Mouse (Mus musculus) retina, postnatal 1 day (tissue): Measurements from ENCODE around the gene Fads2.
"Not testable (repeated sequence)": the region's sequence is repeated elsewhere in the genome, so short reads cannot be mapped to it uniquely, and the experiment has no call there.

Experiments used
- DNase-seq: peaks from one replicate; pipeline ENCODE4 v3.0.0-alpha.2; 2012

Gene Fads2

DNA sequence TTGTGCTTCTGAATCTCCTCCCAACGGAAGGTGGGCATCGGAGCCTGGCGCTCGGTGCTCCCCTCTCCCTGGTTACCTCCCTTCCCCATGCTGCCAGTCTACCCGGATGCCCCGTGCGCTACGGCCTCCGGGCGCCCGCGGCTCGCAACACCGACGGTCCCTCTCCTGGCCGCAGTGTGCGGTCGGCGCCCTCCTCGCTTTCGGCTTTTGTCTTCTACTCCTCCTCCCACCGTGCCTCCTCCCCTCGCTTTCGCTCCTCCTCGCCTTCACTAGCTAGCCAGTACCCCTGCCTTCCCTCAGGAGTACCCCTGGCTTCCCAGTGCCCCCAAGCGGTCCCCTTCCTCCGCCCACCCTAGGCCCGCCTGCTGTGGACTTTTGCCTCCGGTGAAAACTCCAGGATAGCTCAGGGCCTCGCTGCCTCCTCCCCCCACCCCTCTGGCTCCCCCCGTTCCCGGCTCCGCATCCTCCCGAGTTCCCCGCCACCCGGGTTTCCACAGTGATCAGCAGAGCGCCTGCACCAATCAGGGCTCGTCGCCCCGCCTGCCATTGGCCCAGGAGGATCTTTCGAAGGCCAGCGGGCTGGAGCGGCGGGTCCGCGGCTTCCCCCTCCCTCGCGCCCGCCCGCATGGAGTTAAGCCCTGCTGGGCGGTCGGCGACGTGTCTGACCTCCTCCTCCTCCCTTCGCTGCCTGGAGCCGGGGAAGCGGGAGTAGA, at the start of gene Fads2:
Fads2 (minus strand) TSS at position 406 of the 713 bp plus-strand sequence.
- peak; percentile 99 for DNase-seq

DNA sequence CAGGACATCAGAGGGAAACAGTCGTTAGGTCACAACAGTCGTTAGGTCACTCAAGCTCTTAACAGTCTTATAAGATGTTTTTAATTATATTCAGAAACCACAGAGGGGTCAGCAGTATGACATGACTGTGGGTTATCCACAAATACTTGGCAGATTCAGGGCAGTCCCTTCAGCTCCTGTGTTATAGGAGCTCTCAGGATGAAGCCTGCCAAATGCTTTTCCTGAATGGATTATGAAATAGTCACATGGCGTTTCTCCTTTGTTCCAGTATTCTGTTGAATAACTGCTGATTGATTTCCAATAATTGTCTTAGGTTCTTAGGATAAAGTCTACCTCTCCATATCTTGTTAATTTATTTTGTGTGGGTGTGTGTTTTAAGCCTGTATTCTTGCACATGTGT, 47.6 kb upstream of the Fads2 start:
- no peak for DNase-seq

DNA sequence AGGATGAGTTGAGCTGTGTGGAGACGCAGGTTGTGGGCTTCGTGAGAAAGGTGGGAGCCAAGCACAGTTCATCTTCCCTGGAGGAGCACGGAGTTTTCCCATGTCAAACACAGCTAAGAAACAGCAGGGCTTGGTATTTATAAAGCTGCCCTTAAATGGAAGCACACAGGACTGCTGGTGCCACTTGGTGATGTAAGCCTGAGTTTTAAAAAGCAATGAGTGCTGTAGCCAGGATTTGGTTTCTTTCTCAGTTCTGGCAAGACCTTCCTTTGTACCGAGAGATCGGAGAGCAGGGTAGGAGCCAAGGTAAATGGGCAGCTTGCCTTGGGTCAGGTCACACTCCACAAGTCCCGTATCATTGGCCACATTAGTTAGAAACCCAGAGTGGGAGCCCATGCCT, 47.0 kb upstream of the Fads2 start:
- no peak for DNase-seq

DNA sequence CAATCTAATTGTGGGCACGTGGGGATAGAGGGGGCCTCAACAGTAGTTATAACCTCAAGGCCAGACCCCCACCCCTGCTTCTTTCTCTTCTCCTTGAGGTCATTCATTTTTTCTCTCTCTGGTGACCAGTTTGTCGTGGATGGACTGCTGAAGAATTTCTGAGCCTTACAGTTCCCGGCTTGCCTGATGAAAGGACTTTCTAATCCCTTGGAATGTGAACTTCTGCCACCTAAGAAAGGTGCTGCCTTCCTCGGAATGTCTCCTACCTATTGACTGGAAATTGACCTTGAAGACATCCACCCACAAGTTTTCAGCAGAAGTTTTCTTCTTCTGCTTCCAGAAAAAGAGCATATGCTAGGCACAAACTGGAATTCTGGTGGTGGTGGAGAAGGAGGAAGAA, 42.9 kb upstream of the Fads2 start:
- no peak for DNase-seq

DNA sequence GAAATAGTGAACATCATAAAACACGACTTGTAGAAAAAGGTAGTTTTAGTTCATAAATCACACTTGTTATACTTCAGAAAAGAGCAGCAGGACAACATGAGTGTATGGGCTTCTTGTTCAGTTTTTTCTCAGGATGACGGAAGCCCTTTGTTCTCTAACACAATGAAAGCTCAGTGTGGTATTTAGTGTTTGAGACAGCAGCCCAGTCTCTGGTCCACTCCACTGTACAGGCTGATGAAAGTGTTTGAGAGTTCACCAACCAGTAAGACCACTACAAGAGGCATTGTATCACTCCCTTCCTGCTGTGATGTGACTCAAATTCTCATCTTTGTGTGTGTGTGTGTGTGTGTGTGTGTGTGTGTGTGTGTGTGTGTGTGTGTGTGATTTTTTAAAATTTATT, 42.1 kb upstream of the Fads2 start:
- DNase-seq = peak; percentile 86

DNA sequence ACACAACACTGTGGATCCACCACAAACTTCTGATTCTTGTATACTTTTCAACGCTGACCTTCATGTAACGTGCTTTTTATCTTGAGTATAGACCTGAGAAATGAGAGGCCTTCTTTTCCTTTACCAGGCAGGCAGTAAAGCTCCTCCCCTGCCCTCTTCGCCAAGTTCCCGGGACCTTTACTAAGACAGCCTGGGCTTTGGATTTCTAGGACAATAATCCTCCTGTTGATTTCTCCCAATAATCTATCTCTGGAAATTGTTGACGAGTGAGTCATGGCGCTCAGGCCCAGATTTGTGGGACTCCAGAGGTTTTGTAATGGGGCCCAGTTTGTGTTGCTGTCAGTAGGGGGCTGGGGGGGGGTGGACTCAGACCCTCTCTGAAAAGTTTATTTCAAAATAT, 38.2 kb upstream of the Fads2 start:
- DNase-seq = no peak

DNA sequence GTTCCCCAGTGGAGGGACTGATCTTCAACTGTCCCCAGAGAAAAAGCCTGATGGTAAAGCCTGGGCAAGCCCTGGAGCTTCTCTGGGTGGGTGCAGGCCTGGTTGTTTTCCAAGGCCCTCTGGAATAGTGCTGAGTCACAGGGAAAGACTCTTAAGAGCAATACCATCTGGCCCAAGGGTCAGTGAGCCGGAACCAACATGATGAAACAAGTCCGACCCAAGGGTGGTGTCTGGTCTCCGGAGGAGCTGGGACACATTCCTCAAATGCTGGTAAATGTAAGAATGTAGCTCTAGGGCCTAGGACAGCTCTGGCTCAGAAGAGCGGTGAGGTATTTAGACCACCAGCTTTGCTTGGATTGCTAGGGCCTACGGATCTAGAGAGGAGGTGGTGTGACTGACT, 35.9 kb upstream of the Fads2 start:
- no peak for DNase-seq

DNA sequence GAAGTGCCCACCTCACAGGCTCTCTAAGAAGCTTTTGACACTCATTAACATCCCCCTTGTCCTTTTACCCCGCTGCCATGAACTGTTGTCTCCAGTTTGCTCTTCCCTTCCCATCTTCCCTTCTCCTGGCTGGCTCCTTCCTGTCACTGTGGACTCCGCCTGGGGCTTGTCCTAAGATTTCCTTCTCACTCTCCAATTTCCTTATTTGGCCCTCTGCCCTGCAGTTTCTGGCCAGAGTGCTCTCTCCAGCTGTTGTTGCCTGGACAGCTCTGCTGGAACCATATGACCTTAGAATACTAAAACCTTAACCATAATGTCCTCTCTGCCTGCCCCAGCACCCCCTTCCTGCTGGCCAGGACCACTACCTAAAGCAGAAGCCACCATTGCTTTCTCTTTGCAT, 33.1 kb upstream of the Fads2 start:
- no peak for DNase-seq

DNA sequence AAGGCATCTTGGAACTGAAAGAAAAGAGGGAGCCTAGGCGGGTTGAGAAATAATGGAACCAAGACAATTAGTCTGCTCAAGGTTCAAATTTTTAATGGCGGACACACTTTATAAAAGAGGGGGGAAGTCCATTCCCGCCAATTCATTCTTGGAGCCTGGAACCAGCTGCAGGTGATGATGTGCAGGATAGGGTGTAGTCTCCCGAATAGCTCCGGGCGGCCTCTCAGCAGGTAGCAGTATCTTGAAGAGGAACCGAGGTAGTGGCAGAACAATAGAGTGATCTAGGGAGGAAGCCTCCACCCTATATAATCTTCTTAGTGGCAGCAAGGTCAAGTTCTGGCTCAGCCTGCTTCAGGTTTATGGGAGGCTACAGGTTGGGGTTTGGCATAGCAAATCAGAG, 28.0 kb upstream of the Fads2 start:
- not testable (repeated sequence) for DNase-seq

DNA sequence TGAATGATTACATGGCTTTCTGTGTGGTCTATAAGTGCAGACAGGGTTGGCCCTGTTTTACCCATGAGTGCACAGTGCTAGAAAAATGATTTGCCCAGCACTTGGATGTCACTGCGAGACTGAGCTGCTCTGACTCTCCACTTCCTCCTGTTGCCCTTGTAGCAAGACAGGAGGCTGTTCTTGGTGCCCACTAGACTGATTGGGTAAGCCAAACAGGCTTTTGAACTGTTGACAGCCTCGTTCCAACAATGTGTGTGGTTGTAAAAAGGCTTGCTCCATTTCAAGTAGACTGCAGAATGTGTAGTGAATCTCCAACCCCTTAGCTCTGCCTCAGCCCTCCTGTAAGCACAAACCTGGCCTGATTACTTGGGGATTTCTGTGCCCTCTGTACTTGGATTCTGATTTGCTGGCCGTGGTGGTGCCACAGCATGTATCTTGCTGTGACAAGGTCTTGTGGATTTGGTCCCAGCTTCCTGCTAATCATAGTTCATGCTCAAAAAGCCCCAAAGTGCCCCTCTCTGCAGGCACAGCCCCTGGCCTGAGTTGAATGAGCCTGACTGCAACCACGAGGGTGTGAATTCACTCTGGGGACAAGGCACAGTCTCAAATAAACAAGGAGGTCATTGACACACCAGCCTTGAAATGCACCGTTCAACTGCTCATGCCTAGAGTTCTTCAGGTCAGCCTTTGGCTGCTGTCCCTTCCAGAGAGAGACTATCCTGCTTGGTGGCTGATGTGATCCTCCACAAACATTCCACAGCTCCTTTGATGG, 25.1 kb upstream of the Fads2 start:
- DNase-seq = no peak

DNA sequence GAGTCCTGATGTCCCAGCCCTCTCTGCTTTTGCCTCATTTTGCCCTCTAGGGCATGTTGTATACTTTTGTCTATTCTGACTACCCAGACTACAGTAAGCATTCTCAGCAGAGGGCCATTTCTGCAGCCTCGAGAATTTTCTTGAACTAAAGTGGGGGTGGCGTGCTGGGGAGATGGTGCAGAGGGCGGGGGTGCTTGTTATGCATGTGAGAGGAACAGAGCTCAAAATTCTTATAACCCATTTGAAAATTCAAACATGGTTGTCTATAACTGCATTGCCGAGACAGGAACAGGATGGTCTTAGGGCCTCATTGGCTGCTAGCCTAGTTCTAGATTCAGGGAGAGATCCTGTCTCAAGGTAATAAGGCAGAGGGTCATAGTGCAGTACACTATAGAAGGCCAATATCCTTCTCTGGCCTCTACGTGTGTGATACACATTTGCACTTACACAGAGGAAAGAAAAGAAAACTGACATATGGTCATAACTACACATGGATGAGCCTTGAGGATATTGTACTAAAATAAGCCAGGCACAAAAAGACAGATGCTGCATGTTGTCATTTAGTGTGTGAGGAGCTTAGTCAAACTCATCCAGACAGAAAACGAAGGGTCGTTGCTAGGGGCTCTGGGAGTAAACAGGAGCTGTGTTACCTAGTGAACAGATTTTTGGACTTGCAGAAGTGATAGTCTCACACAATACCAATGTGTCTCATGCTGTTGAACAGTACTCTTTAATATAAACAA, 22.5 kb upstream of the Fads2 start:
- peak; percentile 66 for DNase-seq

DNA sequence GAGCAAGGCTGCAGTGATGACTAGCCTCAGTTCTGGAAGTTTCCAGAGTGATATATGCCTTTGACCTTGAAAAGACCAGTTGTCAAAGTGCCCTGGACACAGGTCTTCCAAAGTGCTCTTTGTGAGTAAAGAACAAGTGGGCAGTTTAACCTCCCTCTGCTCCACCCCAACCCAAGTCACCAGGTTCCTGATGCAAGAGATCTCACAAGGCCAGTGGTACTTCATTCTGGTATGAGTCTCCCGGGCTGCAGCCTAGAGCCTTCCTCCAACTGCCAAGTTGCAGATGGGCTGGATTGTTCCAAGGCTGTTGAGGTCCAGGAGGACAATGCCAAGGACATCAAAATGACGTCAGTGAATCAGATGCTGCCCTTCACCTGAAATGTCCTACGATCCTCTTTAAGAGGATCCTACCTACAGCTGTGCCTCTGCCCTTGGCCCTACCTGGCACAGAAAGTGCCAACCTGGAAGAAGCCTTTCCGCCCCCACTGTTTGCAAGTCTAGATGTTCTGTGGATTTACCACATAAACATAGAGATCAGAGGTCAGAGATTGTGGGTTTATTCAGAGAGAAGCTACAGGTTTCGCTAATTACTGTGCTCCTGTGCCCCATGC, 20.6 kb upstream of the Fads2 start:
- no peak for DNase-seq

DNA sequence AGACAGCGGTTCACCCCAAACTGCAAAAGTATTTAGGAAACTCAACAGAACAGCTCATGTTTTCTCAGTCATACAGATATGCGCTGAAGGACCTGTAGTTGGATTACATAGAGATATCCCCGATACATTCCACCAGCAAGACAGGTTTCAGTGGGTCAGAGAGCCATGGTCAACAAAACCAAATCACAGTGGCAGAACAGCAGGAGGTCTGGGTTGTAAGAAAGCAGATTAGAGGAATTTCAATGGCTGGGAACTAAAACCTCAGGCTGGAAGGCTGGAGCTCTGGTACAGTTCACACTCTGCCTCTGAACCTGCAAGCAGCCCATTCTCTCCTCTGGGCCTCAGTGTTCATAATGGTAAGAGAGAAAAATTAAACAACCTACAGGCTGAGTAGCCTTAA, 15.1 kb upstream of the Fads2 start:
- no peak for DNase-seq

DNA sequence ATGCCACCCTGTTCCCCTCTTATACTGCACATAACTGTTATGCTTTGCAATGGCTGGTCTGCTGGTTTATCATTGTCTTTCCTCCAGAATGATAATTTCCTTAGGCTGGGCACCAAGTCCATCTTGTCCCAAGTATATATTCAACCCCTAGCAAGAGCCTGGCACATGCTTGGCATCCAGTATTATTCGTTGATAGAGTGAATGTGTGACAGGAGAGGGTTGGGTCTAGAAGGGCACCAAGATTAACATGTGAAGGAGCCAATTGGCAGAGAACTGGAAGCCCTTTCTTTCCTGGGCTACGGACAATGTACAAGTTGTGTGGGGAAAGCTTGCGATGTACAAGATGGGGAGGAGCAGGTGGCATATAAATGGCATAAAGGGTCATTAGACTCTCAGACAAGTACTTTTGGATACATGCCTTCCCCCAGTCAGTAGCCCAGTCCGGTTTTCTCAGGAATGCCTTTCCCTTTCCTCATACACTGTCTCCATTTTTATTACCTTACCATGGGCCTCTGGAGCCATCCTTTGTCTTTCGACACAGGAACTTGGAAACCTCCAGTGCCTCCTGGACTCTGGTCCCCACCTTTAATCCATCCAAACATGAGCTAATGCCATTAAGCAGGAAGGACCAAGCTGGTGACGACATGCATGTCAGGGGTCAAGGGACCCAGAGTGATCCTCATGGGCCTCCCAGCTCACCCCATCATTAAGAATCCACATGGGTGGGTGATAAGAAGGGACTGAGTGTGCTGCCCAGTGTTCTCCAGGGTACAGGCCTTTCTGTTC, 14.0 kb upstream of the Fads2 start:
- no peak for DNase-seq

DNA sequence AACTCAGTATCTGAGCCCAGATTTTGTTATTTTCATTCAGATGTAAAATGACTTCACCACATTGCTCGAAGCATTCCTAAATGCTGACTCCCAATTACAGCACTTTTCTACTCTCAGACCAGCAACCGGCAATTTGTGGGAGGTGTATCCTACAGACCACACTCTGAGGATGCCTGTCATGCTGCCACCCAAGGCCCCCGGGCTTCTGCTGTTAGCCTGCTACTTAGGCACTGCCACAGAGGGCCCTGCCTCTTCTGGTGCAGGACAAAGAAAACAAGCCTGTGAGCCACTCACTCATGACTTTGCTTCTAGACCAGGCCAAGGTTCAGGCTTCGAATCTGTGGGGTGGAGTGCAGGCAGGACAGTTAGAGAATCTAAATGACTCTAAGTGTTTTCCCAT, 11.4 kb upstream of the Fads2 start:
- DNase-seq = no peak

DNA sequence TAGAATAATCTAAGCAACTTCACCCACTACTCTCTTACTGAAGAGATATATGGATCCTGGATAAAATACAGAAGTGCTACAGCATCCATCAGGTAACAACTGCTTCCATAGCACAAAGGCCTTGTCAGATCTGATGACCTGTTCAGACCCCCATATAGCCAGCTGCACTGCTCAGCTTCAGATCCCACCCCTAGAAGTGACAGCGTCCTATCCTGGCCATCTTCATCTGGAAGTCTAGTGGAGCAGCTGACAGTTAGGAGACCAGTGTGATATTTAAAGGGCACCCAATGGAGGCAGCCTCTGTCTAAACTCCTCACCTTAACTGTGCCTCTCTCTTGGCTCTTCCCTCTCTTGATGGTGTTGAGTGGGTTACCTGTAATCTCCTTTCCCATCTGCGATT, 7.1 kb upstream of the Fads2 start:
- DNase-seq = no peak

DNA sequence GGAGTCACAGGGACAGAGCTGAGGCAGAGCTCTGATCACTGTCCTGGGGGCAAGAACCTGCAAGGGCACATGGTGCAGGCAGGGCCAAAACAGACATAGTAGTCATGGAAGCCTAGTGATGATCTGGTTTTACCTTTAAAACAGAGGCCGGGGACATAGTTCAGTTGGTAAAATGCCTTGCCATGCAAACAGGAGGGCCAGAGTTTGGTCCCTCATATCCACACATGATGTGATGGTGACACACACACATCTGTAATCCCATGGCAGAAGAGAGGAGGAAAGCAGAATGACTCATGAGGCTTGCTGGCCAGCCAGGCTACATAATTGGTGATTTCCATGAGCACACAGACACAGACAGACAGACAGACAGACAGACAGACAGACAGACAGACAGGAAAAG, 6.6 kb upstream of the Fads2 start:
- no peak for DNase-seq

DNA sequence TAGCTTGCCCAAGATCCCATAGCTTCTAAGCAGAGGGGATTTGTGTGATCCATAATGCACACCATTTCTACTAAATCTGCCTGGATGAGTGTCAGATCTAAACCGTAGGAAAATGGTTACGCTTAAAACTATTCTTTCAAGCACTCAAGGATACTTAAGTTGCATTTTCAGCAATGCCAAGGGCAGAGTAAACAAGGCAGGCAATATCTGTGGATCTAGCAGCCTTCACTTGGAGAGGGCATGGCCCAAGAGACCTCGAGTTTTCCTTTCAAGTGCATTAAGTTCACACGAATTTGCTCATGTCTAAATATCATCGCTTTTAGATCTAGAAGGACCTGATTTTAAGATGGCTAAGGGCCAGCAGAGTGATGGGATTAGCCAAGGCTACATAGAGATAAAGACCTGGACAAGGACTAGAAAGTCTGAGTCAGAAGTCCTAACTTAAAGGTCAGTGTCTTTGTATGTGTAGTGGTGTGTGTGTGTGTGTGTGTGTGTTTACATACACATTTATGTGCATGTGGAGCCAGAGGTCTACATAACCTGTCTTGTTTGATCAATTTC, 5.6 kb upstream of the Fads2 start:
- DNase-seq = no peak

DNA sequence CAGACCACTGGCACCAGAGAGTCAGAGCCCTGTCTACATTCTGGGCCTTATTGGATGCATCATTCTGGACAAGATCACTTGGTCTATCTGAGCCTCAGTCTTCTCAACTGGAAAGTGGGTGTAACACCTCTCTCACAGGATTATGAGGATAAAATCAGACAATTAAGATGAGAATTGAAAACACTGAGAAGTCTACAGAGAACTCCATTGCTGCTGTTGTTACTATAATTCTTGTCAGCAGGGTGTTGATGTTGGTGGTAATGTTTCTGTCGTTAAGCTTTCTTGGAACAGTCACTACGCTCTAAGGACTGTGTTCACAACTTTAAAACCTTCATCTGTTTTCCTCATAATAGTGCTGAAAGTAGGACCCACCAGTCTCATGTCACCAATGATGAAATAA, 5.1 kb upstream of the Fads2 start:
- no peak for DNase-seq

DNA sequence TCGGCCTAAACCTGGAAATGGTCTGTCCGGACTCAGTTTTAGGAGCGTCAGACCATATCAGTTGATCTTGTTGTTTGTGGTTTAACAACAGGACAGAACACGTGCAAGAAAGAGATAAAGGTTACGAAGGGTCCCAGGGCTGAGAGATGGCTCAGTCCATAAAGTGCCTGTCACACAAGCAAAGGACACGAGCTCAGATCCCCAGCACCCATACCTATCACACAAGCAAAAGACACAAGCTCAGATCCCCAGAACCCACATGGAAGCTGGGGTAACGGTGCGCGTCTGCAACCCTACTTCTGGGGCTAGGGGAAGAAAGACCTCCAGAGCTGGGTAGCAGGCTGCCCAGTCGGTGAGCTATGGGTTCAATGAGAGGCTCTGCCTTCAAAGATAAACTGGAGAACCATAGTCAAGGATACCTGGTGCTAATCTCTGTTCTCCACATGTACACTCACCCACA, 3.5 kb upstream of the Fads2 start:
- DNase-seq = no peak

DNA sequence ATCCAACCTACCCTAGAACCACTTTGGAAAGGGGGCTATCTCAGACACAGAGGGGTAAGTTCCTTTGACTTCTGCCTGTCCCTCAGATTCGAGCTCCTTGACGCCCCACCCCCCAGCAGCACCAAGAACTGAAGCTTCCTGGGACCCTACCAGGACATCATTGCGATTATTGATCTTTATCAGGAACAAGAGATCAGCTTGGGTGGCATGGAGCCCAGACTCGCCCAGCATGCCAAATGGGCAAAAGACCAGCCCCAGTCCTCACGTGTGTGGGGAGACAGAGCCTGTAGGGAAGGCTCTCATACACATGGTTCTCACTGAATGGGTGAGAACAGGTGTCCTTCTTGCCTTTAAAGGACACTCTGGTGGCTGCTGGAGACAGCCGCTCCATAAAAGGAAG, 2.7 kb upstream of the Fads2 start:
- DNase-seq = no peak

DNA sequence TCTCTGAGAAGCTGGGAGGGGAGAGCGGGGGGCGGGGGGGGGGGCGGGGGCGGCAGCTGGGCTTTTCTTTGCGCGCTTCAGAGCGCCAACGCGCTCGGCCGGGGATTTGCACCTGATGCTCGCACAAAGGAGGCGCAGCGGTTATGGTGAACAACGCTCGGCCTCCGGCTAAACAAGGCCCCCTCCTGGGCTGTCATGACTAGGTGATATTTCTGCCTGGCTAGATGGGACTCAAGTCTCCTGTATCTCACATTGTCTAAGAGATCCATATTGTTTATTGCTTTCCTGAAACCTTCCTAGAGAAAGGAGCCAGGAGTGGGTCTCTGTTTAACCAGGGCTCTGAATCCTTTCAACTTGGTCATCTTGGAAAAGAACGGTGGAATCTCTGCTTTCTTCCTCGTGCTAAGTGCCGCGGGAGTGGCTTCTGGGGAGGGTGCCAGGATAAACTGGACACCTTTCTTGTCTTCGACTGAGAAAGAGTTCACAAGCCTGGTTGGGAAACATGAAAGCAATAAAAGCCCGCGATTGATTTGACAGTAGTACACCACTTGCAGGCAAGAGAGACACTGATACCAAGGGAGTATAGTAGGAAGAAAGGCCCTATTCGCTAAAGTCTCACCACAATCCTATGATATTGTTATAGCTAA, 631 bp upstream of the Fads2 start:
- no peak for DNase-seq
